Mouse (Mus musculus) spleen, postnatal 10 days (tissue): Measurements from ENCODE around the gene Cmya5.

Source experiments
- DNase-seq, 2 experiments: peaks; one replicate each; pipeline ENCODE4 v3.0.0; 2021 to 2022; ENCODE audit warnings: low spot score in 2 of 2

Cmya5 gene

GRCm38 (mm10) chr13:93062860-93063636, 81.5 kb downstream of the Cmya5 start:
- no peak for DNase-seq

GRCm38 (mm10) chr13:93061311-93061710, 83.2 kb downstream of the Cmya5 start:
- DNase-seq = no peak

GRCm38 (mm10) chr13:93060437-93060836, 84.1 kb downstream of the Cmya5 start:
- DNase-seq = no peak

GRCm38 (mm10) chr13:93058551-93059011, 85.9 kb downstream of the Cmya5 start:
- DNase-seq = no peak

- no peak for DNase-seq
Measured at GRCm38 (mm10) chr13:93057492-93058260, 86.8 kb downstream of the Cmya5 start.

GRCm38 (mm10) chr13:93056091-93056490, 88.4 kb downstream of the Cmya5 start:
- DNase-seq = no peak

GRCm38 (mm10) chr13:93051483-93051882, 93.0 kb downstream of the Cmya5 start:
- DNase-seq = no peak

- no peak for DNase-seq
Measured at GRCm38 (mm10) chr13:93041021-93041420, 103.5 kb downstream of the Cmya5 start.

GRCm38 (mm10) chr13:93036218-93036617, 108.3 kb downstream of the Cmya5 start:
- no peak for DNase-seq

GRCm38 (mm10) chr13:93029337-93029736, 115.2 kb downstream of the Cmya5 start:
- DNase-seq = no peak

GRCm38 (mm10) chr13:93024837-93025236, 119.7 kb downstream of the Cmya5 start:
- no peak for DNase-seq

- no peak for DNase-seq
Measured at GRCm38 (mm10) chr13:93022158-93022557, 122.4 kb downstream of the Cmya5 start.

GRCm38 (mm10) chr13:93012952-93013351, 131.6 kb downstream of the Cmya5 start:
- DNase-seq = no peak

GRCm38 (mm10) chr13:93011315-93011714, 133.2 kb downstream of the Cmya5 start:
- no peak for DNase-seq

GRCm38 (mm10) chr13:93010524-93010923, 134.0 kb downstream of the Cmya5 start:
- no peak for DNase-seq

- no peak for DNase-seq
Measured at GRCm38 (mm10) chr13:93007078-93007477, 137.4 kb downstream of the Cmya5 start.

- no peak for DNase-seq
Measured at GRCm38 (mm10) chr13:93006347-93006746, 138.2 kb downstream of the Cmya5 start.

- DNase-seq = no peak
Measured at GRCm38 (mm10) chr13:93004003-93004402, 140.5 kb downstream of the Cmya5 start.

GRCm38 (mm10) chr13:93002456-93002855, 142.1 kb downstream of the Cmya5 start:
- DNase-seq = no peak

GRCm38 (mm10) chr13:93000640-93001351, 143.7 kb downstream of the Cmya5 start:
- DNase-seq = no peak

GRCm38 (mm10) chr13:92999860-93000259, 144.7 kb downstream of the Cmya5 start:
- DNase-seq = no peak

GRCm38 (mm10) chr13:92994743-92995142, 149.8 kb downstream of the Cmya5 start:
- DNase-seq = no peak
